In genomic region chr3:126667451-126667850, GRCm38 (mm10) we compare ENCODE assay signal across 8 mouse cellular contexts.
DNase-seq lines count a peak whose midpoint lies in the region; ATAC-seq and TF ChIP-seq lines count a peak whose summit lies in the region.

No protein-coding gene starts in this region.

- DNase-seq in hindbrain, embryonic 11.5 days (ENCODE audit: low spot score): no peak
- peak; percentile 68 for DNase-seq in cerebellum, adult 9-11 months
- DNase-seq in gastrocnemius, postnatal 14 days: peak; percentile 54
- DNase-seq in left cerebral cortex, postnatal 4 days: peak; percentile 68
- no peak for DNase-seq in T-cell, adult 2 months (ENCODE audit: low spot score)

- WGBS in hindbrain, embryonic 13.5 days: 58% methylated on average over 7 of the region's 7 CpGs
- 69% methylated on average over 7 of the region's 7 CpGs for WGBS in hindbrain, embryonic 11.5 days
- WGBS in intestine, embryonic 16.5 days: 38% methylated on average over 7 of the region's 7 CpGs
- 46% methylated on average over 7 of the region's 7 CpGs for WGBS in olfactory bulb, adult 2 months

- no peak overlapping the region for H3K4me3 ChIP-seq in hindbrain, embryonic 13.5 days
- no peak overlapping the region for H3K4me3 ChIP-seq in hindbrain, embryonic 11.5 days (ENCODE audit: low read depth, low read length)
- H3K4me3 ChIP-seq in intestine, embryonic 16.5 days (ENCODE audit: low read length): no peak overlapping the region
- H3K4me3 ChIP-seq in olfactory bulb, adult 2 months (ENCODE audit: insufficient read depth, low read depth, low read length): no peak overlapping the region

- no peak overlapping the region for H3K4me2 ChIP-seq in hindbrain, embryonic 13.5 days
- no peak overlapping the region for H3K4me2 ChIP-seq in hindbrain, embryonic 11.5 days (replicated peaks; ENCODE audit: low read depth, low read length)
- H3K4me2 ChIP-seq in intestine, embryonic 16.5 days (ENCODE audit: low read depth, low read length): no peak overlapping the region

- H3K36me3 ChIP-seq in hindbrain, embryonic 13.5 days: no peaks in the 10 kb centered on the region
- no peaks in the 10 kb centered on the region for H3K36me3 ChIP-seq in hindbrain, embryonic 11.5 days (ENCODE audit: control insufficient read depth, insufficient read depth, low read length)
- no peaks in the 10 kb centered on the region for H3K36me3 ChIP-seq in intestine, embryonic 16.5 days (ENCODE audit: control insufficient read depth, insufficient read depth, low read length)

- no peaks in the 10 kb centered on the region for H3K9me3 ChIP-seq in hindbrain, embryonic 13.5 days
- no peaks in the 10 kb centered on the region for H3K9me3 ChIP-seq in hindbrain, embryonic 11.5 days (ENCODE audit: control insufficient read depth, low read length)
- H3K9me3 ChIP-seq in intestine, embryonic 16.5 days (ENCODE audit: control insufficient read depth, low read length): no peaks in the 10 kb centered on the region

- H3K27ac ChIP-seq in hindbrain, embryonic 13.5 days: peak overlapping the region; percentile 40; the same call in 1 of the 2 replicates
- H3K27ac ChIP-seq in hindbrain, embryonic 11.5 days (ENCODE audit: low read depth, low read length): no peak overlapping the region
- peak overlapping the region; percentile 30; the same call in 1 of the 2 replicates for H3K27ac ChIP-seq in intestine, embryonic 16.5 days (ENCODE audit: low read length)
- H3K27ac ChIP-seq in olfactory bulb, adult 2 months (ENCODE audit: insufficient read depth, low read depth, low read length): peak overlapping the region; percentile 12; the same call in 1 of the 2 replicates

- intact Hi-C loops in gastrocnemius, postnatal 14 days (cut with DNase I; ENCODE audit: low total_unique reads): no loop called here
- intact Hi-C loops in left cerebral cortex, postnatal 4 days (cut with DNase I): no loop called here

- H3K9ac ChIP-seq in hindbrain, embryonic 13.5 days: no peak overlapping the region
- no peak overlapping the region for H3K9ac ChIP-seq in hindbrain, embryonic 11.5 days (ENCODE audit: low read depth, low read length)
- no peak overlapping the region for H3K9ac ChIP-seq in intestine, embryonic 16.5 days (ENCODE audit: low read depth, low read length)

- TF ChIP-seq POLR2A in olfactory bulb, adult 2 months (IDR thresholded peaks at IDR 0.05; ENCODE audit: insufficient read depth, low read depth, low read length): no peak

- no peak for TF ChIP-seq CTCF in olfactory bulb, adult 2 months (IDR thresholded peaks at IDR 0.05; ENCODE audit: insufficient read depth, low read depth, low read length)

- peaks cover 25% of the 10 kb centered on the region for H3K4me1 ChIP-seq in hindbrain, embryonic 13.5 days (replicated peaks)
- no peaks in the 10 kb centered on the region; the same call in 1 of the 2 replicates for H3K4me1 ChIP-seq in hindbrain, embryonic 11.5 days (replicated peaks; ENCODE audit: control insufficient read depth, insufficient read depth, low read length)
- H3K4me1 ChIP-seq in intestine, embryonic 16.5 days (ENCODE audit: control insufficient read depth, insufficient read depth, low read length): peaks cover 12% of the 10 kb centered on the region
- peaks cover 16% of the 10 kb centered on the region for H3K4me1 ChIP-seq in olfactory bulb, adult 2 months (ENCODE audit: control insufficient read depth, insufficient read depth, low read length)

- peak; percentile 77 for ATAC-seq in hindbrain, embryonic 13.5 days (ENCODE audit: low FRiP score)
- ATAC-seq in hindbrain, embryonic 11.5 days (ENCODE audit: low FRiP score): no peak
- ATAC-seq in intestine, embryonic 16.5 days: peak; percentile 70

- no peaks in the 10 kb centered on the region for H3K27me3 ChIP-seq in hindbrain, embryonic 13.5 days
- no peaks in the 10 kb centered on the region for H3K27me3 ChIP-seq in hindbrain, embryonic 11.5 days (ENCODE audit: control insufficient read depth, insufficient read depth, low read length)
- H3K27me3 ChIP-seq in intestine, embryonic 16.5 days (replicated peaks; ENCODE audit: control insufficient read depth, insufficient read depth, low read length): no peaks in the 10 kb centered on the region

Comparison
In these comparisons a context has a peak if more than half of its experiments do, and no peak if none do; other contexts are left out.
1. DNase-seq: peak in cerebellum, adult 9-11 months (single experiment), gastrocnemius, postnatal 14 days (single experiment) and left cerebral cortex, postnatal 4 days (single experiment); none in hindbrain, embryonic 11.5 days (single experiment) and T-cell, adult 2 months (single experiment).